Mouse (Mus musculus): ENCODE results near the gene Fmn2.

DNA sequence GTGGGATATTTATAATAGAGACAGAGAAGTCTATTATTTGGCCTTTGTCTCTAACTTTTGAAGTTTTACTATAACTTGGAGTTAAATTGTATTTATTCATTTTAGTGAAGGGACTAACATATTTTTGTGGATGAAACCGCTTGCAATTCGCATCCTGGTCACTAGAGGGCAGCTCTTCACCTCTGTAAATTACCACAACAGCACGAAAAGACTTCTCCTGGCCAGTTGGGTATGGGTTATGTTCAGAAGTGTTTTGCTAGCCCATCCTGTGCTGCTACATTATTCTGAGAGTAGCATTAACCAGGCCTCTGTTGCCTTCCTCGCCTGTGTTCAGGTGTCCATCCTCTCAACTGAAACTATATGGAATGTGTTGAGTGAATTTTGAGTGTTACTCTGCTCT lies 93.4 kb downstream of the Fmn2 start:
- TF ChIP-seq CTCF (IDR thresholded peaks at IDR 0.05) (peak; percentile 85), EP300 (IDR thresholded peaks at IDR 0.05) (no peak)
